Mouse (Mus musculus) neural tube, embryonic 15.5 days (tissue): ENCODE results near the gene Reln. TPM values are rescaled to one million over a fixed set of nuclear protein-coding genes. Genes with fewer than 3 reads are reported as not detected.

Source experiments
- ATAC-seq: fragments of 200-750 bp; cut with Nextera tagmentation; 2 replicates; pipeline ENCODE4 v1.8.0; 2017; ENCODE audit warnings: mild to moderate bottlenecking, moderate TSS enrichment, moderate library complexity; ENCODE audit not compliant: low FRiP score
- H3K27ac ChIP-seq: fragments of 300-500 bp; sonication (generic); replicated peaks from 2 replicates; pipeline ENCODE4 v1.5.1; 2015; ENCODE audit warnings: mild to moderate bottlenecking, inconsistent platforms
- H3K27me3 ChIP-seq: fragments of 300-500 bp; sonication (generic); replicated peaks from 2 replicates; pipeline ENCODE4 v1.6.1; 2015; ENCODE audit warnings: inconsistent platforms
- H3K36me3 ChIP-seq: fragments of 300-500 bp; sonication (generic); 2 replicates; pipeline ENCODE4 v1.6.1; 2015; ENCODE audit warnings: inconsistent platforms
- H3K4me1 ChIP-seq: fragments of 300-500 bp; sonication (generic); 2 replicates; pipeline ENCODE4 v1.6.1; 2015; ENCODE audit warnings: inconsistent platforms
- H3K4me2 ChIP-seq: fragments of 300-500 bp; sonication (generic); 2 replicates; pipeline ENCODE4 v1.6.1; 2015; ENCODE audit warnings: inconsistent platforms, mild to moderate bottlenecking, moderate library complexity
- H3K4me3 ChIP-seq: fragments of 300-500 bp; sonication (generic); replicated peaks from 2 replicates; pipeline ENCODE4 v1.5.1; 2015; ENCODE audit warnings: mild to moderate bottlenecking, inconsistent platforms
- H3K9ac ChIP-seq: fragments of 300-500 bp; sonication (generic); replicated peaks from 2 replicates; pipeline ENCODE4 v1.6.1; 2015; ENCODE audit warnings: mild to moderate bottlenecking, inconsistent platforms
- H3K9me3 ChIP-seq: fragments of 300-500 bp; sonication (generic); replicated peaks from 2 replicates; pipeline ENCODE4 v1.6.1; 2016; ENCODE audit warnings: inconsistent platforms
- WGBS: fragments of 180-500 bp; shearing (Covaris S2); methylation state at CpG from one replicate; pipeline ENCODE4 v1.1.7; 2015; ENCODE audit warnings: mixed read lengths; 5-methylcytosine and 5-hydroxymethylcytosine counted together
- polyA plus RNA-seq: library from polyadenylated mRNA; unstranded; fragments of >200 nt; fragmentation: Nextera tagmentation; extraction: Ambion mirVana; gene quantifications from 2 replicates; pipeline ENCODE4 v1.2.1, GENCODE M21; 2015

Gene Reln
- polyA plus RNA-seq, result 49.9 and 50.0 TPM in 2 replicates

DNA sequence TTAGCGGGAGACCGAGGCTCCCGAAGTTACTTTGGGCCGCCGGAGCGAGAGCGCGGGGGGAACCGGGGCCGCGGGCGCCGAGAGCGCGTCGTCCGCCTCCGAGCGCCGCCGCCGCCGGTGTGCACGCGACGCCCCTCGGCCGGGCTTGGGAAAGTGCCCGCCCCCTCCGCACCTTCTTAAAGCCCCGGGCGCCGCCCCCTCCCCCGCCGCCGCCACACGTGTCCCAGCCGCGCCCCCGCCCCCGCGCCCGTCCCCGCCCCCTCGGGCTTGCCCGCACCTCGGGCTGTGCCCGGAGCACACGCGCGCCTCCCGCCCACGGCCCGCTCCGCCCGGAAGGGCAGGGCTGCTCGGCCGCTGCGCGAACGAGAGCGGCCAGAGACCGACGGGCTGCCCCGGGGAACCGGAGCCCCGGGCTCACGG lies at the start of gene Reln:
Gene Reln (minus strand): TSS at position 147 of the 420 bp plus-strand sequence.
- Histone ChIP-seq H3K4me1 (peaks cover 36% of the 10 kb centered on the region), H3K27ac (peak within 1 kb of the TSS; percentile 91), H3K4me2 (peak within 1 kb of the TSS; percentile 92), H3K9me3 (no peaks in the 10 kb centered on the region), H3K36me3 (no peaks in the 10 kb centered on the region), H3K9ac (peak within 1 kb of the TSS; percentile 82), H3K4me3 (peak within 1 kb of the TSS; percentile 63), H3K27me3 (0 out of 2 replicates have a peak, but pooled peaks cover 11% of the 10 kb centered on the region)
- peak; percentile 92 for ATAC-seq
- 1% methylated on average over 43 of the region's 68 CpGs for whole genome bisulfite sequencing

DNA sequence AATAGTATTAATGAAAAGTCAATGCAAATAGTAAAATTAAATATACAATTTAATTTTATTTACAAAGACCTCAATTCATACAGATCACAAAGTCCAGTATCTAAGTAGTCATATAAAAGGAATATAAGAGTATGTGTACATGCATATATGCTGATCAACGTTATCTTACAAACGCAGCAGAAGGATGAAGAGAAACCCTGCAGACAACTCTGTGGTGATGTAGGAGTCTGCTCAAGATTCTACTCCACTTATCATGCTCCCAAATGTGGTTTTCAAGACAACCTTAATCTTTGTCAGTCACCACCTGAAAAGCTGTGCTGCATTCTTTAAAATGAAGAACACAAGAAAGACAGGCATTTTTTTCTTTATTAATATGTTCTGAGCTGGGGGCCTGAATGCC lies 44.0 kb upstream of the Reln start:
- H3K9me3 ChIP-seq, result no peaks in the 10 kb centered on the region; the same call in 1 of the 2 replicates
- no peak overlapping the region for H3K9ac ChIP-seq
- WGBS, result 90% methylated on average over 2 of the region's 2 CpGs
- H3K27ac ChIP-seq, result no peak overlapping the region
- H3K36me3 ChIP-seq, result no peaks in the 10 kb centered on the region
- no peak overlapping the region for H3K4me2 ChIP-seq
- ATAC-seq, result no peak
- H3K4me1 ChIP-seq, result 0 out of 2 replicates have a peak, but pooled peaks cover 5% of the 10 kb centered on the region
- H3K27me3 ChIP-seq, result no peaks in the 10 kb centered on the region
- no peak overlapping the region for H3K4me3 ChIP-seq

DNA sequence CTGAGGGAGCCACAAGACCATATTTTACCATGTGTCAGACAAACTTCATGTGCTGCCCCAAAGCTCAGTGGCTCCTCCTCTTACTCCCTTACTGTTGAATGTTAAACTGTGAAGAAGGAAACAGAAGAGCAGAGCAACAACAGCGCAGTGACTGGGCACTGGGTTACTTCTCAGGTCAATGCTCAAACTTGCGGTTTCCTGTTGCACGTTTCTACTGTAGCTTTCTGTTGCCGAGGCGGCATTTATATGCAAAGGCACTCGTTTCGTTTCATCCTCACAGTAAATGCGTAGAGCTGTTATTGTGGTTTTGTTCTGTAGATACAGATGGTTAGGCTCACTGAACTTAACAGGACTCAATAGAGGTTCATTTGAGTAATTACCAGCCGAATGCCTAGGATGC lies 16.0 kb upstream of the Reln start:
- H3K4me3 ChIP-seq, result no peak overlapping the region
- H3K27me3 ChIP-seq, result no peaks in the 10 kb centered on the region
- no peaks in the 10 kb centered on the region for H3K36me3 ChIP-seq
- H3K9me3 ChIP-seq, result no peaks in the 10 kb centered on the region
- no peak overlapping the region for H3K9ac ChIP-seq
- no peak for ATAC-seq
- 33% methylated on average over 9 of the region's 9 CpGs for whole genome bisulfite sequencing
- H3K4me2 ChIP-seq, result no peak overlapping the region
- peaks cover 3% of the 10 kb centered on the region; the same call in 1 of the 2 replicates for H3K4me1 ChIP-seq
- H3K27ac ChIP-seq, result no peak overlapping the region

DNA sequence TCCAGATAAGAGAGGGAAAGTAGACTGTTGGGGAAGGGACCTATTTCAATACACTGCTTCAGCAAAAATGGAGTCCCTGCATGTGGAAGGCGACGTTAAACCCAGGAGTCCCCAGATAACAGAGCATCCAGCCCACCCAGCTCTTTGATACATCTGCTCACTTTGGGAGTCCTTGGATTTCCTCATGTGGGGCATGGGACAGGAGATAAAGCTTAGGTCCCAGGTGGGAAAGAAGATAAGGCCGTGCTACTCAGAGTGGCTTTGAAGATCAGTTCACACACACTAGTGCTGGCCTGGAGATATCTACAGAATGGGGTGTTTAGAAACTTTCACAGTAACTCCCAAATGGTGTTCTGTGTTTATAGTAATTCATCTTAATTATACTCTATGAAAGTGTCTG lies 3.9 kb upstream of the Reln start:
- no peak overlapping the region for H3K27ac ChIP-seq
- no peaks in the 10 kb centered on the region for H3K9me3 ChIP-seq
- 0 out of 2 replicates have a peak, but pooled peaks cover 7% of the 10 kb centered on the region for H3K27me3 ChIP-seq
- peaks cover 30% of the 10 kb centered on the region for H3K4me1 ChIP-seq
- WGBS, result 88% methylated on average over 3 of the region's 3 CpGs
- no peak overlapping the region for H3K9ac ChIP-seq
- no peaks in the 10 kb centered on the region for H3K36me3 ChIP-seq
- no peak overlapping the region for H3K4me3 ChIP-seq
- no peak for ATAC-seq
- no peak overlapping the region for H3K4me2 ChIP-seq

DNA sequence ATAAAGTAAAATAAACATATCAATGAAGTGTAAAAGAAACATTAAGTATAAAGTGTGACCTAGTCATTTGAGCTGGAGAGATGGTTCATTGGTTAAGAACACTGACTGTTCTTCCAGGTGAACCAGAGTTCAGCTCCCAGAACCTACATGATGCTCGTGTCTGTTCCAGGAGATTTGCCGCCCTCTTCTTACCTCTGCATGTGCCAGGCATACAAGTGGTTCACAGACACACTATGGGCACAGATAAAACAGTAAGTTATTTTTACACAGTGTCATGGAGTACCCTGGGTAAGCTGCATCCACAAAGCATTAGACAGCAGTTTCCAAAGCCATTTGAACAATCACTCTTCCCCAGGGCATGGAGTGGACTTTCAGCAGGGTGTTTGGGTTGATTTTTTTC lies 3.2 kb upstream of the Reln start:
- H3K36me3 ChIP-seq, result no peaks in the 10 kb centered on the region
- H3K27ac ChIP-seq, result no peak overlapping the region
- no peak overlapping the region for H3K9ac ChIP-seq
- H3K27me3 ChIP-seq, result 0 out of 2 replicates have a peak, but pooled peaks cover 7% of the 10 kb centered on the region
- peaks cover 32% of the 10 kb centered on the region for H3K4me1 ChIP-seq
- H3K4me2 ChIP-seq, result no peak overlapping the region
- WGBS, result 78% methylated on average over 2 of the region's 2 CpGs
- no peaks in the 10 kb centered on the region for H3K9me3 ChIP-seq
- ATAC-seq, result no peak
- H3K4me3 ChIP-seq, result no peak overlapping the region

DNA sequence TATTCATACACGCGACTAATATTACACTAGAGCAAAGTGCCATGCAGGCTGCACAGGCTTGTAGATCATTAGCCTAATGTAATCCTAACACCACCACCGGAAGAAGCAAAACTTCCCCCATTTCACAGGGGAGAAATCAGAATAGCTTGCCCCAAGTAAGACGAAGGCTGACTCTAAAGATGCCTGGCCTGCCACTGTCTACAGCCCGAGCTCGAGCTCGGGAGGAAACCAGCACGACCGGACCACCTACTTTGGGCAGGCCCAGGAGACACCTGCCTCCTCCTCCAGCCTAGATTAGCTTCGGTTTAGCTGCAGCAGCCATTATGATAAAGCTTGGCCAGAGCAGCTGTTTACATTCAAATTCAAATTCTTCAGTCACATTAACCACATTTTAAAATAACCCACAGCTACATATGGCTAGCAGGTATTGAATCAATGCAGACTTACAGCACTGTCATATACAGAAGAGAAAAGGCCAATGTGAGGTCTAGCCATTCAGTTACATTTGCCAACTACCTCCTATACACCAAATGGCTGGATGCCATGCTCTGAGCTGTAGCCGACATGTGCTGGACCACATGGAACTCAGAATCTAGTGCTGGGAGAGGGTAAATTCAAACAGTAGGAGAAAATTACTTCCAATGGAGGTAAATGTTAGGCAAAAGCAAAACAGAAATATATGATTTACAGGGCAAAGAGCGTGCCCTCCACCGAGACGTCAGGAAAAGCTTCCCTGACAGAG lies 1.6 kb upstream of the Reln start:
- Histone ChIP-seq H3K36me3 (no peaks in the 10 kb centered on the region), H3K27me3 (0 out of 2 replicates have a peak, but pooled peaks cover 11% of the 10 kb centered on the region), H3K27ac (peak overlapping the region; percentile 91; the same call in 1 of the 2 replicates), H3K4me3 (peak overlapping the region; percentile 63), H3K9me3 (no peaks in the 10 kb centered on the region), H3K9ac (no peak overlapping the region; the same call in 1 of the 2 replicates), H3K4me1 (peaks cover 36% of the 10 kb centered on the region), H3K4me2 (peak overlapping the region; percentile 92)
- WGBS, result 28% methylated on average over 14 of the region's 14 CpGs
- no peak for ATAC-seq

DNA sequence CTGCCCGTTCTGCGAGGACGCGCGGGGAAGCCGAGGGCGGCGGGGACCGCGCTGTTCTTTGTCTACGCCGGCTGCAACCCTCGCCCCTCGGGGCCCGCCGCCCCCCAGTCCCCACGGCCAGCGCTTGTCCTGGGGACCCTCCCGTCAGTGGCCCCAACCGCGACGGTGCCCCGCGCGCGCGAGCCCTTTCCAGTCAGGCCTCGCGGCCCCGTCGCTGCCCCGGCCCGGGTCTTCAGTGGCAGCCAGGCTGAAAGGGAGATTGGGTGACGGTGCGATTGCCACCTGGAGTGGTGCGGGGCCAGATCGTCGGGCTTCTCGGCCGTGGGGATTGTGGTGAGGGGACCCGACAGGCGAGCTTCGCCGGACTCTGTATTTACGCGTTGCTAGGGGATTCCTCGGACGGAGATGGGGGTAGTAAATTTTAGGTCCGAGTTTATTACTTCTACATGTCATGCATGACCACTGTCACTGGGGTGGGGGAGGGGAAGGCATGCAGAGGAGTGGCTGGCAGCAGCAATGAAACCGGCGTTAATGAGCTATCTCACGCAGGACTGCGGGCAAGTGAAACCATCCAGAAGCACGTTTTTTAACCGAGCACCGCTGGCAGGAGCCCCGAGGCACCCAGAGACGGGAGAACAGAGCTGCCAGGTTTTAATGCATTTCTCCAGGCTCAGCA lies 612 bp upstream of the Reln start:
- Histone ChIP-seq H3K27ac (peak overlapping the region; percentile 91), H3K36me3 (no peaks in the 10 kb centered on the region), H3K9me3 (no peaks in the 10 kb centered on the region), H3K4me2 (peak overlapping the region; percentile 92), H3K9ac (peak overlapping the region; percentile 82), H3K4me1 (peaks cover 36% of the 10 kb centered on the region), H3K27me3 (0 out of 2 replicates have a peak, but pooled peaks cover 11% of the 10 kb centered on the region), H3K4me3 (peak overlapping the region; percentile 63)
- ATAC-seq, result peak; percentile 72
- under 1% methylated on average over 58 of the region's 58 CpGs for WGBS

DNA sequence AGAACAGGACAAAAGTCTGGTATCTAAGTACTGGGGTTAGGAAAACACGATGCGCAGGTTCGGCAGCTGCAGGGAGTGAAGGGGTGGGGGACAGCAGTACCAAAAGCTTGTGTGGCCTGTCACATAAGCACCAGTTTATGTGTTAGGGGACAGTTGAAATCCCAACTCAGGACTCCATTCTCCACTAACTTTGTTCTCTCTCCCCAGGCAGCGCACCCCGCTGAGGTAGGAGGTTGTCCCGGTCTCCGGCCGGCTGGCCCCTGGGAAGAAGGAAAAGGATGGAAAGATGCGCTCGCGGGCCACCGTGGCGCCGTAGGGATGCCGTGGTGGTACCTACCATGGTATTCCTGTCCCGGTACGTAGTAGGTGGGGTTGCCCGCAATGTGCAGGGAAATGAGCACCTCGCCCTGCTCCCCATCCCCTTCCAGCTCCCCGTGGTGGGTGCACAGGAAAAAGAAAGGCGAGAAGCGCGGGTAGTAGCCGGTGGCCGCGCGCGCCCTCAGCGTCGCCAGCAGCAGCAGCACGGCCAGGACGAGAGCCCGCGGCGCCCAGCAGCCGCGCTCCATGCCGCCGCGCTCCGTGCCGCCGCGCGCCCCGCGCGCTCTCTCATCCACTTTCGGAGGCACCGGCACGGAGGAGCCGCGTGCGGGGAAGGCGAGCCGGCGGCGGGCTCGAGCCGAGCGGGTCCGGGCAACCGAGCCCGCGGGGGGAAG lies 503 bp downstream of the Reln start:
- Histone ChIP-seq H3K9me3 (no peaks in the 10 kb centered on the region), H3K36me3 (no peaks in the 10 kb centered on the region), H3K4me2 (peak overlapping the region; percentile 92), H3K27ac (peak overlapping the region; percentile 91), H3K4me1 (peaks cover 36% of the 10 kb centered on the region), H3K4me3 (peak overlapping the region; percentile 63), H3K9ac (peak overlapping the region; percentile 82), H3K27me3 (0 out of 2 replicates have a peak, but pooled peaks cover 11% of the 10 kb centered on the region)
- WGBS, result under 1% methylated on average over 62 of the region's 65 CpGs
- ATAC-seq, result peak; percentile 80

DNA sequence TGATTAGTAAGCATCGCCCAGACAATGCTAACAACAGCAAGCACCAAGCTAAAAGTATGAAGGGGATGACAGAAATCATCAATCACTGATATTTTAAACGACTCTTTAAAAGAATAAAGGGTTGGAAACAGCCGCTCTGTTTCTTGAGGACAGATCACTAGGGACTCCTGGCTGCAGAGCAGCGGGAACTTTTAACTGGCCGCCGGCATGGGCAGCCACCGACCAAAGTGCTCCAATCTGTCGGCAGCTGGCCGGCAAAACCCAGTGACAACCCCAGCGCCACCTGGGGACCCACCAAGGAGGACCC lies 1.0 kb downstream of the Reln start:
- Histone ChIP-seq H3K36me3 (no peaks in the 10 kb centered on the region), H3K9me3 (no peaks in the 10 kb centered on the region), H3K4me2 (peak overlapping the region; percentile 92), H3K27me3 (0 out of 2 replicates have a peak, but pooled peaks cover 11% of the 10 kb centered on the region), H3K9ac (peak overlapping the region; percentile 82; the same call in 1 of the 2 replicates), H3K27ac (no peak overlapping the region), H3K4me3 (peak overlapping the region; percentile 63), H3K4me1 (peaks cover 36% of the 10 kb centered on the region)
- under 1% methylated on average over 10 of the region's 10 CpGs for WGBS
- no peak for ATAC-seq

DNA sequence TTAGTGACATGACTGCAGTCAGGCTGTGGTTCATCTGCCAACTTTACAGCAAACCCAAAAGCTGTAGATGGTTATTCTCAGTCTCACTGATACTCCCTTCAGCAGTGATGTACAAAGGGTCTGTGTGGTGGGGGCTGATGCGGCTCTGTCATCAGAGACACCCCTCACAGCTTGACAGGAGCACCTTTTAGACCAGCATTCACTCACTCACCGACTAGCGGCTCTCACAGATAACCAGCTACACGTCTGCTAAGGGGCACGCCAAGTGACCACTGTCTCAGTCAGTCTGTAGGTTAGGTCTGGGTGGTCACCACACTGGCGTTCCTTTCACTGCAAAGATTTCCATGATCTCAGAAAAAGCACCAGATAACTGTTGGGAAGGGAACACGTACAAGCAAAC lies 2.0 kb downstream of the Reln start:
- H3K27ac ChIP-seq, result no peak overlapping the region
- 0 out of 2 replicates have a peak, but pooled peaks cover 9% of the 10 kb centered on the region for H3K27me3 ChIP-seq
- 0 out of 2 replicates have a peak overlapping the region, but pooled peaks have one; percentile 8 for H3K9ac ChIP-seq
- no peaks in the 10 kb centered on the region for H3K9me3 ChIP-seq
- no peaks in the 10 kb centered on the region for H3K36me3 ChIP-seq
- peak overlapping the region; percentile 92 for H3K4me2 ChIP-seq
- H3K4me1 ChIP-seq, result peaks cover 36% of the 10 kb centered on the region
- no peak for ATAC-seq
- H3K4me3 ChIP-seq, result peak overlapping the region; percentile 25
- WGBS, result 72% methylated on average over 7 of the region's 7 CpGs

DNA sequence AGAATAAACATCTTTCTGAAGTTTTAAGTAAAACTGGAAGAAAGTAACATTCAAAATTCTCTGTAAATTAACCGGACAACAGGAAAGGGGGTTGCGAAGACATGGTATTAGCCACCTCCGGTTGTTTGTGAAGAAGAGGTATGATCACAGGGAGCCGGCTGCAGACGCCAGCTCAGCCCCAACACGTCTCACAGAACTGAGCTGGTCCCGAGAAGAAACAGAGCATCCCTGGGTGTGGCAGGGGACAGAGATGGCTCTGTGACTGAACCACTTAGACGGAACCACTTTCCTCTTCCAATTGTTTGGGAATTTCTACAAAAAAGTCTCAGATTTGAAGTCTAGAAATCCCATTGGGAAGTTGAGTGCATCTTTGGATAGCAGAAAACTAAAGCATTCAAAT lies 3.5 kb downstream of the Reln start:
- no peak for ATAC-seq
- no peak overlapping the region for H3K4me3 ChIP-seq
- 86% methylated on average over 8 of the region's 8 CpGs for WGBS

More for the DNA sequence above, 3.5 kb downstream of the Reln start:
- no peaks in the 10 kb centered on the region for H3K9me3 ChIP-seq
- H3K27me3 ChIP-seq, result 0 out of 2 replicates have a peak, but pooled peaks cover 3% of the 10 kb centered on the region
- no peak overlapping the region for H3K27ac ChIP-seq
- no peak overlapping the region for H3K9ac ChIP-seq
- H3K36me3 ChIP-seq, result no peaks in the 10 kb centered on the region
- H3K4me1 ChIP-seq, result peaks cover 30% of the 10 kb centered on the region
- peak overlapping the region; percentile 35 for H3K4me2 ChIP-seq
